Mouse (Mus musculus) liver, embryonic 11.5 days (tissue): ENCODE results near the gene Slc39a12. TPM values are rescaled to one million over a fixed set of nuclear protein-coding genes. Genes with fewer than 3 reads are reported as not detected.

ENCODE experiments used
- ATAC-seq: fragments of 200-750 bp; cut with Nextera tagmentation; replicated peaks from 2 replicates; pipeline ENCODE4 v1.8.0; 2017; ENCODE audit warnings: moderate number of reproducible peaks, mild to moderate bottlenecking, moderate TSS enrichment, moderate library complexity; ENCODE audit not compliant: low FRiP score
- DNase-seq: peaks from one replicate; pipeline ENCODE4 v3.0.0-alpha.2; 2017; ENCODE audit warnings: low spot score
- H3K27ac ChIP-seq: fragments of 300-500 bp; sonication (generic); 2 replicates; pipeline ENCODE4 v1.5.1; 2014; ENCODE audit warnings: mild to moderate bottlenecking, low read depth, low read length, control low read depth
- H3K27me3 ChIP-seq: fragments of 300-500 bp; sonication (generic); replicated peaks from 2 replicates; pipeline ENCODE4 v1.6.1; 2014; ENCODE audit warnings: low read length, mixed read lengths; ENCODE audit not compliant: control insufficient read depth, insufficient read depth
- H3K36me3 ChIP-seq: fragments of 300-500 bp; sonication (generic); 2 replicates; pipeline ENCODE4 v1.6.1; 2014; ENCODE audit warnings: mild to moderate bottlenecking, low read length, moderate library complexity, mixed read lengths; ENCODE audit not compliant: control insufficient read depth, insufficient read depth
- H3K4me1 ChIP-seq: fragments of 300-500 bp; sonication (generic); replicated peaks from 2 replicates; pipeline ENCODE4 v1.6.1; 2014; ENCODE audit warnings: low read length, mixed read lengths; ENCODE audit not compliant: control insufficient read depth, insufficient read depth
- H3K4me2 ChIP-seq: fragments of 300-500 bp; sonication (generic); 2 replicates; pipeline ENCODE4 v1.6.1; 2014; ENCODE audit warnings: mild to moderate bottlenecking, control low read depth, moderate library complexity
- H3K4me3 ChIP-seq: fragments of 300-500 bp; sonication (generic); 2 replicates; pipeline ENCODE4 v1.5.1; 2014; ENCODE audit warnings: low read depth, low read length, control low read depth
- H3K9ac ChIP-seq: fragments of 300-500 bp; sonication (generic); 2 replicates; pipeline ENCODE4 v1.6.1; 2014; ENCODE audit warnings: low read depth, low read length, control low read depth
- H3K9me3 ChIP-seq: fragments of 300-500 bp; sonication (generic); 2 replicates; pipeline ENCODE4 v1.6.1; 2016; ENCODE audit warnings: low read length, inconsistent platforms, mixed read lengths; ENCODE audit not compliant: control insufficient read depth
- WGBS: fragments of 180-500 bp; shearing (Covaris S2); extraction: QIAGEN DNeasy Blood & Tissue Kit; methylation state at CpG from one replicate; pipeline ENCODE4 v1.1.7; 2014; 5-methylcytosine and 5-hydroxymethylcytosine counted together
- polyA plus RNA-seq: library from polyadenylated mRNA; unstranded; fragments of >200 nt; fragmentation: Nextera tagmentation; extraction: Ambion mirVana; gene quantifications from 2 replicates; pipeline ENCODE4 v1.2.1, GENCODE M21; 2014

The Slc39a12 gene
- polyA plus RNA-seq, result 0.08 TPM in 1 of 2 replicates, not detected in the other

- WGBS, result 65% methylated on average over 5 of the region's 5 CpGs
- ATAC-seq, result no peak
Measured at GRCm38 (mm10) chr2:14388162-14388561, at the start of gene Slc39a12. Slc39a12 (plus strand) TSS chr2:14388316.

DNA sequence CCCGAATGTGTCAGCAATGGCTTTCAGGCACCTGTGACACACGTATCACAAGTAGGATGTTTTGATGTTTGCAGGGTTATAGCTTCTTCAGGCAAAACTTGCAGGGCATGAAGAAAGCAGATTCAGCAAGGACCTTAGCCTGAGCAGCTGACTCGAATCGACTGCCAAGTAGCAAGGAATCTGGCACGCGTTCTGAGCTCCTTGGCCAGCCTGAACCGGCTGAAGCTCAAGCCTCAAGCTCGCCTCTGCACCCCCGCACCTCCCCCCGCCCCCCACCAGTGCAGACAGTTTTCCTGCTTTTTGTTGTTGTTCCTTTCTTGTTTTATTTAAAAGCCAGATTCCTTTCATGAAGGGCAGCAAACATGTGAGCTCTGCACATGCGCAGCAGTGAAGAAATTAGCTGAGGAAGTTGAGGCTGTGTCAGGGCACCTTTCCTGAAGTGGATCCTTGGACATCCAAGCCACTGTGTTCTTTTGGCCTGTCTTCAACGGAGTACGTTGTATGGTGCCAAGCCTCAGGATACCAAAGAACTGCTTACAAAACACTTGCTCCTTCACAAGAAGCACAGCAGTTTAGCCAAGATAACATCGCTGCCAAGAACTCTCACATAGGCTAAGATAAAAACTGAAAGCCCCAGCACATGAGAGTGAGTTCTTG is 46.3 kb upstream of the Slc39a12 start:
- 75% methylated on average over 14 of the region's 14 CpGs for WGBS

More at GRCm38 (mm10) chr2:14388162-14388561, at the start of gene Slc39a12:
- H3K4me3 ChIP-seq, result no peak within 1 kb of the TSS
- H3K36me3 ChIP-seq, result no peaks in the 10 kb centered on the region
- no peaks in the 10 kb centered on the region for H3K9me3 ChIP-seq
- no peaks in the 10 kb centered on the region for H3K4me1 ChIP-seq
- no peaks in the 10 kb centered on the region for H3K27me3 ChIP-seq
- no peak within 1 kb of the TSS for H3K27ac ChIP-seq
- no peak for DNase-seq
- H3K9ac ChIP-seq, result no peak within 1 kb of the TSS
- H3K4me2 ChIP-seq, result no peak within 1 kb of the TSS

DNA sequence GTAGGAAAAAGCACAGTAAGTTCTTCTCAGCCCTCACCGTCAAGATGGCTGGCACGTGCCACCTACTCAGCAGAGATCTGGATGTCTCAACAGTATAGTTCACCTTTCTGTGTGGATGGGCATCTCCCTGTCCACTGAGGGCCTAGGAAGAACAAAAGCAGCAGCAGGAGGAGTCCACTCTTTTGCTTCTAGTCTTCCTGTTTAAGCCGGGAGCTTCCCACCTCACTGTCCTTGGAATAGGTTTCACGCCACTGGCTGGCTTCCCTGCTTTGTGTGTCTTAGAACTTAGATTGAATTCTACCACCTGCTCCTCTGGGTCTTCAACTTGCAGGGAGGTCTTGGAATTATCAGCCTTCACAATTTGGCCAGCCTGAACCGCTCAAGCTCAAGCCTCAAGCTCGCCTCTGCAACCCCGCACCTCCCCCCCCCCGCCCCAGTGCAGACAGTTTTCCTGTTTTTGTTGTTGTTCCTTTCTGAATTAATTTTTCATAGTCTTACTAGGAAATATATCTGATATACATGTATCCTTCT is 45.7 kb upstream of the Slc39a12 start:
- Histone ChIP-seq H3K4me3 (no peak overlapping the region), H3K27ac (no peak overlapping the region), H3K4me1 (no peaks in the 10 kb centered on the region), H3K27me3 (no peaks in the 10 kb centered on the region), H3K4me2 (no peak overlapping the region), H3K9ac (no peak overlapping the region), H3K9me3 (no peaks in the 10 kb centered on the region), H3K36me3 (no peaks in the 10 kb centered on the region)
- ATAC-seq (no peak), DNase-seq (no peak)
- 84% methylated on average over 8 of the region's 8 CpGs for WGBS

More for the DNA sequence above, 46.3 kb upstream of the Slc39a12 start:
- no peaks in the 10 kb centered on the region for H3K27me3 ChIP-seq
- no peak overlapping the region for H3K27ac ChIP-seq
- no peaks in the 10 kb centered on the region for H3K4me1 ChIP-seq
- H3K4me3 ChIP-seq, result no peak overlapping the region
- ATAC-seq (no peak), DNase-seq (no peak)
- no peaks in the 10 kb centered on the region for H3K36me3 ChIP-seq
- no peaks in the 10 kb centered on the region for H3K9me3 ChIP-seq
- H3K4me2 ChIP-seq, result no peak overlapping the region
- H3K9ac ChIP-seq, result no peak overlapping the region

DNA sequence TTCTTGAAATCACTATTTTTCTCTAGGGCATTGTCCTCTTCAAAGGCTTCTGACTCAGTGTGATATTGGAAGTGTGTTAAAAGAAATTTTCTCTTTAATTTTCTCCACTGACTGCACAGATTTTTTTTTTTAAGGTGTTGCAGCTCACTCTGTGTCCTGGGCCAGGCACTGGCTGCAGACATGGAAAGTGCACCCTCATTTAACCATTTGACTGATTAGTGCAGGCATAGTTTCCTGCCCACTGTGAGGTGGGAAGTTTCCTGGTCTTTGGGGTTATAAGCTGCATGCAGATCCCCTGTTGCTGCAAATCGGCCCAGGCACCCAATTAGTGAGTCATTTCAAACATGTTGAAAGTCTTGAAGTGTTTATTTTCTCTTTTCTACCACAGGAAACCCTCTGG is 740 bp downstream of the Slc39a12 start:
- no peak for ATAC-seq
- H3K27me3 ChIP-seq, result no peaks in the 10 kb centered on the region
- H3K9me3 ChIP-seq, result no peaks in the 10 kb centered on the region
- 44% methylated on average over 1 of the region's 1 CpGs for WGBS
- no peaks in the 10 kb centered on the region for H3K4me1 ChIP-seq
- no peak overlapping the region for H3K9ac ChIP-seq
- no peak overlapping the region for H3K27ac ChIP-seq
- no peak overlapping the region for H3K4me3 ChIP-seq
- H3K4me2 ChIP-seq, result no peak overlapping the region
- no peaks in the 10 kb centered on the region for H3K36me3 ChIP-seq
- DNase-seq, result no peak

- Histone ChIP-seq H3K4me2 (no peak overlapping the region), H3K36me3 (no peaks in the 10 kb centered on the region), H3K9me3 (no peaks in the 10 kb centered on the region), H3K4me3 (no peak overlapping the region), H3K27ac (no peak overlapping the region), H3K4me1 (no peaks in the 10 kb centered on the region), H3K9ac (no peak overlapping the region), H3K27me3 (no peaks in the 10 kb centered on the region)
- ATAC-seq (no peak), DNase-seq (no peak)
- WGBS, result 86% methylated on average over 1 of the region's 1 CpGs
Measured at GRCm38 (mm10) chr2:14390900-14391299, 2.8 kb downstream of the Slc39a12 start.

DNA sequence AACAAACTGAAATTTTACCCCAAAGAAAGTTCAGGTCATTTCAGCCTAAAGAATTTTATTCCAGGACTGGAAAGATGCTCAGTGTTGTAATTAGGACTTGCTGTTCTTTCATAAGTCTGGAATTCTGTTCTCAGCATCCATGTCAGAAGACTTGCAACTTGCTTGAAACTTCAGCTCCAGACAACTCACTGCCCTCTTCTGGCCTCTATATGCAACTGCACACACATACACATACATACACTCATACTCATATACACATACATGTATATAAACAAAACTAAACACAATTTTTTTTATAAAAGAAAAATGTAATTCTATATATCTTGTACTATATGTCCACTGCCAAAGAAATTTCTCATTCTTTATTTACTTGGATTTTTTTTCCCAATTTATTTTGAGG is 14.9 kb downstream of the Slc39a12 start:
- no peak for ATAC-seq
- no peaks in the 10 kb centered on the region for H3K27me3 ChIP-seq
- H3K4me2 ChIP-seq, result no peak overlapping the region

GRCm38 (mm10) chr2:14428987-14429386 is 40.9 kb downstream of the Slc39a12 start:
- no peak for ATAC-seq
- 86% methylated on average over 2 of the region's 2 CpGs for WGBS

More for the DNA sequence above, 14.9 kb downstream of the Slc39a12 start:
- DNase-seq, result no peak
- Histone ChIP-seq H3K27ac (no peak overlapping the region), H3K4me1 (no peaks in the 10 kb centered on the region), H3K36me3 (no peaks in the 10 kb centered on the region), H3K9me3 (no peaks in the 10 kb centered on the region), H3K9ac (no peak overlapping the region), H3K4me3 (no peak overlapping the region)

GRCm38 (mm10) chr2:14447322-14447721 is 59.2 kb downstream of the Slc39a12 start:
- Histone ChIP-seq H3K9ac (no peak overlapping the region), H3K9me3 (no peaks in the 10 kb centered on the region), H3K4me1 (no peaks in the 10 kb centered on the region), H3K4me2 (no peak overlapping the region), H3K36me3 (no peaks in the 10 kb centered on the region), H3K27me3 (no peaks in the 10 kb centered on the region), H3K27ac (no peak overlapping the region), H3K4me3 (no peak overlapping the region)
- DNase-seq, result no peak
- ATAC-seq, result no peak
- WGBS, result 85% methylated on average over 1 of the region's 1 CpGs

More at GRCm38 (mm10) chr2:14428987-14429386, 40.9 kb downstream of the Slc39a12 start:
- Histone ChIP-seq H3K4me3 (no peak overlapping the region), H3K9ac (no peak overlapping the region), H3K9me3 (no peaks in the 10 kb centered on the region), H3K27me3 (no peaks in the 10 kb centered on the region), H3K36me3 (no peaks in the 10 kb centered on the region), H3K4me2 (no peak overlapping the region), H3K4me1 (no peaks in the 10 kb centered on the region), H3K27ac (no peak overlapping the region)
- DNase-seq, result no peak

DNA sequence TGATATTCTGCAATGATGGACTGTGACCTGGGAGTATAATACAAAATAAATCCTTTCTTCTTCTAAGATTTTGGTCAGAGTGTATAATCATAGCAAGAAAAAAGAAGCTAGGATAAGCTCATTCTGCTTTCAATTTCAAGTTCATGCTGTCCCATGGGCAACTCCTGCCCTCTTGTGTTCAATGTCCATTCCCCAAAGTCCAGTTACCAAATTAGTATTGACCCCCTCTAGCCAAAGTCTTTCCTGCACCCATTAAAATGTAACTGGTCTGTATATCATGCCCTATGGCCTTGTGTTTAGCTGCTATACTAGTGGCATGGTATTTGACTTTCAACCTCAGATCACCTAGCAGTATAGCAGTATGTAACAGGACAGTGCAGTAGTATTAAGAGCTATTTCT is 62.8 kb downstream of the Slc39a12 start:
- no peaks in the 10 kb centered on the region for H3K27me3 ChIP-seq
- no peaks in the 10 kb centered on the region for H3K9me3 ChIP-seq
- H3K9ac ChIP-seq, result no peak overlapping the region
- DNase-seq, result no peak
- H3K4me3 ChIP-seq, result no peak overlapping the region
- H3K27ac ChIP-seq, result no peak overlapping the region
- H3K4me1 ChIP-seq, result no peaks in the 10 kb centered on the region
- no peak for ATAC-seq
- no peak overlapping the region for H3K4me2 ChIP-seq
- no peaks in the 10 kb centered on the region for H3K36me3 ChIP-seq
